Mouse (Mus musculus) heart, adult 10 weeks (tissue): ENCODE results near the gene Bmp8b. TPM values are rescaled to one million over a fixed set of nuclear protein-coding genes. Genes with fewer than 3 reads are reported as not detected.

Experiments
- polyA plus RNA-seq: library from polyadenylated mRNA; stranded (reverse); fragments of 350-450 nt; fragmentation: Illumina TruSeq; extraction: RNeasy Lipid Tissue Mini Kit (QIAGEN cat#74804); gene quantifications from one replicate; pipeline ENCODE4 v1.2.3, GENCODE M21; 2014; ENCODE audit warnings: low read depth, low replicate concordance

The Bmp8b gene
- not detected for polyA plus RNA-seq

GRCm38 (mm10) chr4:123104651-123105450, at the start of gene Bmp8b:
Gene Bmp8b, plus strand, starts transcription at chr4:123105165.

GRCm38 (mm10) chr4:123116011-123116410, 11.0 kb downstream of the Bmp8b start, which contains the start of gene Oxct2b:
Gene Oxct2b, plus strand, starts transcription at chr4:123116266.

DNA sequence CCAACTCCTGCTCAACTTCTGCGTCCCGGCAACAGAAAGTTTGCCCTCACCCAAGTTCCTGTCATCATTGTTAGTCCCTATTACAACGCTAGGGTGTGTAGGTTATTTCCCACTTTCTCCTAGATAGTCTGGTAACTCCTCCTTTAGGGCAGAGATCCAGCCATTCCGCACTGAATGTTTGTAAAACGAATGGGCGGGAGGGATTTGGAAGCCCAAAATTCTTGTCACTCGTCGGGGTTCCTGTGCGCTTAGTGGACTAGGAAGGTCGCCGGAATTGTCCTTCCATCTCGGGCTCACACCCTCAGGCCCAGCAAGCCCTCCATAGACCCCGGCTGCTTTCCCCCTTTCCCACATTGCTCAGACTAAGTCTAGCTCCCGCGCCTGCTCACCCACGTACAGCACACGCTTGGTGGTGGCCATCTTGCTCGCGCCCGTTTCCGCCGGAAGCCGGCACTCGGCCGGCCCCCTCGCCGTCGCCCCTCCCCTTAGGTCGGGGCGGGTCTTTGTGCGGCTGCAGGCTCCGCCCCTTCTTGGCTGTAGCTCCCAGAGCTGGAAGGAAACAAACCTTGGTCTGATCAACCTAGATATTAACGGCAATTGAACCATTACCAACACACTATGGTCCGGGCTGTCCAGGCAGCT, 34.7 kb downstream of the Bmp8b start, which contains the start of gene Ppie:
TSS of gene Ppie (minus strand) at position 439 of the 642 bp plus-strand sequence.

Other genes starting within 250 kb of the Bmp8b start
- gene Cap1, start 219.1 kb upstream of the Bmp8b start, polyA plus RNA-seq, result 42.5 TPM
- not detected for gene Mfsd2a, start 144.0 kb upstream of the Bmp8b start, polyA plus RNA-seq
- not detected for gene Mycl, start 109.5 kb upstream of the Bmp8b start, polyA plus RNA-seq
- gene Trit1, start 88.6 kb upstream of the Bmp8b start, polyA plus RNA-seq, result 7.1 TPM
- gene Oxct2b, start 11.1 kb downstream of the Bmp8b start, polyA plus RNA-seq, result not detected
- 27.3 TPM for gene Ppie, start 34.8 kb downstream of the Bmp8b start, polyA plus RNA-seq
- gene Hpcal4, start 78.1 kb downstream of the Bmp8b start, polyA plus RNA-seq, result not detected
- gene Nt5c1a, start 96.3 kb downstream of the Bmp8b start, polyA plus RNA-seq, result 21.0 TPM
- gene Heyl, start 128.4 kb downstream of the Bmp8b start, polyA plus RNA-seq, result 19.7 TPM
- gene Pabpc4, start 157.2 kb downstream of the Bmp8b start, polyA plus RNA-seq, result 266 TPM
- not detected for gene Oxct2a, start 218.5 kb downstream of the Bmp8b start, polyA plus RNA-seq
- gene Bmp8a, start 238.1 kb downstream of the Bmp8b start, polyA plus RNA-seq, result not detected